Mouse (Mus musculus) yolk sac, embryonic 10.5 days (tissue): ENCODE measurements at regions not wholly inside any gene's neighbourhood (a gene's known extent, or its start where the extent isn't known, plus 50 kb on each side); places are given as distances from the start of the nearest gene placed in this dataset.
"Not testable (repeated sequence)": the region's sequence is repeated elsewhere in the genome, so short reads cannot be mapped to it uniquely, and the experiment has no call there.

Source experiments
- DNase-seq: peaks from one replicate; pipeline ENCODE4 v3.0.0-alpha.2; 2017; ENCODE audit warnings: low spot score

DNA sequence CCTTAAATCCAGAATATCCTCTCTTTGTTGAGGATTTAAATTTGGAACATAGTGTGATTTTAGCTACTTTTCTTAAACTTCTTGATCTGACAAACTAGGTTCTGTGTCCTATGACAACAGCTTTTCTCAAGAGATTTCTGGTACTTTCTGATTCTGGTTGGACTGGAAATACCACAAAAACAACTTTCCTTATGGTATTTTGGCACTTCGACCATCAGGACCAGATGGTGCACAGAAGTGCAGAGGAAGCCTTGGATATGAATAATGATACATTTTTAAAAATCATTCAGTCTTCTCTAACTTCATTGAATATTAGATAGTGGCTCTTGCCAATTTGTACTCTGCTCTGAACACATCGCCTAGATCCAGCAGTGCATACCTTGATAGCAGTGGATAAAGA, 303.8 kb upstream of the Flrt2 start:
- DNase-seq = no peak

DNA sequence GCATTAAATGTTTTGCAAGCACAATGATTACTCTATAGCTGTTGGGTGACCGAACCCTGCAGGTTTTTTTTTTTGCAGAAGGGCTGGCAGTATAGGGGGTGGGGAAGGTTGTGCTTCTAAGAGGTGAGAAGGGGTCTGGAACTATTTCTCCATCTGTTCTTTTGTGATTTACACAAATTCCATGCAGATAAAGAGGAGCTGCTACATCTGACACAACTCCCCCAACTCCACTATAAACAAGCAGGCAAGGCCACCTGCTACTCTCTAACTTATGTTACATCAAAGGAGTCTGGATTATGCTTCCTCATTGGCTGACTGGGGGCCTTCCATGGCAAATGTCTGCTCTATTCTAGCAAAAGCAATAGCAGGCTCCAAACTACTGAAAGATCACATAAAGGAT, 299.2 kb upstream of the Flrt2 start:
- no peak for DNase-seq

DNA sequence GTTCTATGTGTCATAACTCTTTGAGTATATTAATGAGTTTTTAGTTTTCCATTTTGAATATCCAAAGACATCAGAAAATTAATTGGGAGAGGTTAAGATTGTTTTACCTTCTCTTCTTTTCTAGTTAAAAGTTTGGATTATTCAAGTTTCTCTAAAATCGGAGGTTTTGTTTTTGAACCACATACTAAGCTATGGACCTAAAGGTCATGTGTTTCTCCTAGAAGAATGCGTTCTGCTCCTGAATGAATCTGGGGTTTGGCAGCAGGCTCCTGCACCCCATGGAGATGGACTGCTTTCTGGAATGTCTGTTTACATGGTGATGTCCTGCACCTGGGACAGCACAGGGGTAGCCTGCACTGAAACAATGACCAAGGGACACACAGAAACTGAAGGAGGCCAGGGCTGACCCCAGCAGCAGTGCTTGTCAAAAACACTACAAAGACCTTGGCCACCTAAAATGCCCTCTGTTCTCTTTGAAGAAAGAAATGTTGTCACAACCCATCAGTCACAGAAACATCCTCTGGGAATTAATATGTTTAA, 297.0 kb upstream of the Flrt2 start:
- no peak for DNase-seq

DNA sequence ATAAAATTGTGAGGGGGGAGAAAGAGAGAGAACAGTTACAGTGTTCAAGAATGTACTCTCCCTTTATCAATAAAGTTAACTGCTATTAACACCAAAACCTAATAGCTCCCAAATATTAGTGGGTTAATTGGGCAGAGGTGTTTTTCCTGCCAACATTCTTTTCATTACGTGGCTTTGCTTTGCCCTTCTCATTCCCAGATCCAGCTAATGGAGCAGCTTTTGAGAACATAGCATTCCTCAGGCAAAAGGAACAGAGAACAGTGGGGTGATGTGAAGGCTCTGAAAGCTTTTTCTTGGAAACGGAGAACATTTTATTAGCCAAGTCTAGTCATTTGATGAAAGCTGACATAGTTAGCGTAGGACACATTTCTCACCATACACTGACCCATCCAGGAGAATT, 271.2 kb upstream of the Flrt2 start:
- DNase-seq = no peak

DNA sequence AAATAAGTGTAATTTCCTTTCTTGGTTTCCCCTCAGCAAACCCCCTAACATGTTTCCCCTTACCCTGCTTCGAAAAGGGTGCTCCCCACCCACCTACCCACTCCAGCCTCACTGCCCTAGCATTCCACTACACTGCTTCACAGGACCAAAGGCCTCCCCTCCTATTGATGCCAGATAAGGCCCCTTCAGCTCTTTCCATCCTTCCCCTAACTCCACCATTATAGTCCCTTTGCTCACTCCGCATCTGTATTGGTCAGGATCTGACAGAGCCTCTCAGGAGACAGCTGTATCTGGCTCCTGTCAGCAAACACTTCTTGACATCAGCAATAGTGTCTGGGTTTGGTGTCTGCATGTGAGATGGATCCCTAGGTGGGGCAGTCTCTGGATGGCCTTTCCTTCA, 267.3 kb upstream of the Flrt2 start:
- DNase-seq = no peak

DNA sequence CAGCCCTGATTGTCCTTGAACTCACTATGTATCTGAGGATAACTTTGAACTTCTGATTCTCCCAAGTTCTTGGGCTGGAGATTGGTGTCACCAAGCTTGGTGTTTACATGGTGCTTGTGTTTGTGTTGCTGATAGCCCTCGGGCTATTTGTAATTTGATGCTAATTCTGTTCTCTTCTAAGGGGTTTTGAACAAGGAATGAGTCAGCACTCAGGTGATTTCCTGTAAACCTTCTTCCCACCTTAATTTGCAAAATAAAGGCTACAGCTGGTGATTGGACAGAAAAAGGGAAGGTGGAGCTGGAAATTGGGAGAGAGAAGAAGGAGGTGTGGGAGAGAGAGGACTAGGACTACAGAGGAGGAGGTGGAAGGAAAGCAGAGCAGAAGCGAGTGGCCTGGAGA, 254.8 kb upstream of the Flrt2 start:
- DNase-seq = no peak

DNA sequence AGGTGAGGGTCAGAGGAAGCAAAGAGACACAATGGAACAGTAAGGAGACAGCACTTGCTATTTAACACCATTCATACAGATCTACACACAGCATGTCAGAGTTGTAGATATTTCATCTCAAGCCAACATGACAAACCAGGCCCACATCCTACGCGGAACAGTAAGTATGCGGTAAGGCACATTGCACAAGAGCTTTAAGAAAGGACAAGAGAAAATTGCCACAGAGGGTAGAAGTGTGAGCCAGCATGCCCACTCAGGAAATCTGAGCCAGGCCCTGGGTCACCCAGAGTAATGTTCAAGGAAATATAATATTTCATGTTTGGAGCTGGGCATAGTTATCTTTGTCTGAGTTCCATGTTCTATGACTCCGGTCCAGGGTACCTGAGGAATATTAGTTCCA, 234.5 kb upstream of the Flrt2 start:
- DNase-seq = no peak

DNA sequence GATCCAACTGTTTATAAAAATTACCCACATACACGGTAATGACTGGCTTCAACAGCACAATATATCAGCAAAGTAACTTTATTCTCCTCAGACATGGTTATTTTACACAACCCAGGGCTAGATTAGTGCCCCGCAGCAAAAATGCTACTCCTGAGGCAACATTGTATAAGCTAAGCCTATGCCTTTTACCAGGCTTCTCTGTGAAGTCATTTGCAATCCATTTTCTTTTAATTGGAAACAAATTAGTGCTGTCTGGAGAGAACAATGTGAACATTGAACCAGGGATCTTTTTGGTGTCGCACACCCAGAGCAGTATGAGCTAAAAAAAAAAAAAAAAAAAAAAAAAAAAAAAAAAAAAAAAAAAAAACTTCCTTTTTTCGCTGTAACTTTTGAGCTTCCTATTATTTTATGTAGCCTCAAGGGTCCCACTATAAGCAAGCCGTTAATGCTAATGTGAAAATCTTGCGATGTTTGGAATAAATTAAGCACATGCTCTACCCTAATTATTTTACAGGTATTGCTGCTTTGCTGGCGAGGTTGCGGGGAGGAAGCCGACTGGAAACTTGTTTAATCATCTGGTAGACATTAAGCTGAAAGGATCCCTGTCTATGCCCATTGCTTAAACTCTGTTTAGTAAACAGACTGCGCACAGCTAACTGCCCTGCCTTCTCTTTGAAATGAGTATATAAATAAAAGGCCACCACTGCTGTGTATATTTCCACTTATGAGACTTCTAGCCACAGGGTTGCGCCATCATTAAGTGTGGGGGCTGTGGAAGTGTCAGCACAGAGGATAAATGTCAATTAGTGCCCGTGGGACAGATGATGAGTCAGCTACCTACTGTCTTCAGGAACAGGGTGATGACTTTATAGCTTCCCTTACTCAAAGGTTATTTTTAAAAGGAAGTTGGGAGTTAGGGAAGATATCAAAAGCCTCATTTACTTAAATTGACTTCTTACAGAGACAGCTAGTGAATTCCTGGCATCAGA, 225.2 kb upstream of the Flrt2 start:
- DNase-seq = no peak

DNA sequence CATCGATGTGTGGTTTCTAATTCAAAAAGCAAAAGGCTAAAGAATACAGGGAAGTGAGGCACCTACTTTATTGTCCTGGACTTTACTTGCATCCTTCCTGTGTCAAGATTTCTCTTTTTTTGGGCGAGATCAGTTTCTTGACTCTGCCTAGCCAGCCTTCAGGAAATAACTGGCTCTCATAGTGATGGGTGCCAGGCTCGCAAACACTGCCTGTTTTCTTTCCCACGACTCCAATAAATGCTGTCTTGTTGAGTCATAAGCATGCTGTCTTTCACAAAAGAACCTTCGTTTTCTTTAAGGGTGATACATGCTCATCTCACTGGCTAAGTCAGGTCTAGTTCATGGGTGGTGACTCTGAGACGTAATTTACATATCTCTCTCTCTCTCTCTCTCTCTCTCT, 222.1 kb upstream of the Flrt2 start:
- no peak for DNase-seq

DNA sequence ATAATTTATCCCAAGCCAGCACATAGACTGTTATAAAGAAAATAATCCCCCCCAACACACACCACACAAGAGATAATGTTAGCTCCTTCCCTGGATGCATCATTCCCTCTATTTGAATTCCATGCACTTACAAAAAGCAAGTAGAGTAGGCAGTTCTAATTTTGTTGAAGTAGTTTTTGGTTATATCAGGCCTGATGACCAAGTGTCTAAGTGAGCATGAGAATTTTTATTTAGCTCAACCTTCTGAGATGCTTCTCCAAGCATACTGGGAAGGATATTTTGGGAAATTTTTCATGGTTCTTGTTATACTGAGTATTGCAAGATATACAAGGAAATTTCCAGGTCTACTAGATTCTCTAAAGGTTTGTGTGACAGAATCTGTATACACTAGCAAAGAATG, 205.5 kb upstream of the Flrt2 start:
- DNase-seq = no peak

DNA sequence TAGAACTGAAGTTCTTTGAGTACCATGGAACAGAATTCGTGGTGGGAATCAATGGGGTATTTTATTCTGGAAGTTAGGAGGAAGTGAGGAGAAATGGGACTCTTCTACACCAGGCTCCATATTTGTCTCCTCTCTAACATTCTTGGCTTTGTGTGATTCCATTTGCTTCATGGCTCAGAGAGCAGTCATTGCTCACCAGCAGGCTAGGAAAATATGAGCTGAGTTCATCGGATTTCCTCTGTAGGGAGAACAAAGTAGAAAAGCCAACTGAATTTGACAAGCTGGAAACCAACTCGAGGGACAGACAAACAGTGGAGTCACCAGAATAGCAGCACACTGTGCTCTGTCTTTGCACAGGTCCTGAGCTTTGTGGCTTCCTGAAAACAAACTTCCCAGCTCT, 203.7 kb upstream of the Flrt2 start:
- DNase-seq = no peak

DNA sequence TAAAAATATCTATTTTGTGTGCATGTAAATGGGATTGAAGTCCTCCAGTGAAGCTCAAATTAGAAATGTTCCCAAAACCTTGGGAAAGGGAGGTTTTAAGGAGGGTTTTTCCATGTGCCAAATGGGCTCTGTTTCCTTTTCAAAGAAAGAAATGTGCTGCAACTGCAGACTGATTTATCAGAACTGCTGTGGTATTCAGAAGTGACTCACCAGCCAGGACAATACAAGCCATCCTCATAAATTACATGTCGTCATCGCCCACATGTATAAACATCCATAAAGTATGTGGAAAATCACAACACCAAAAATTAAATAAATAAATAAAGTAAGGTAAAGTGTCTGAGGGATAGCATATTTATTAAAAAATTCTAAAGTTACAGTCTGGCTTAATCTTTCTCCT, 202.7 kb upstream of the Flrt2 start:
- DNase-seq = no peak

DNA sequence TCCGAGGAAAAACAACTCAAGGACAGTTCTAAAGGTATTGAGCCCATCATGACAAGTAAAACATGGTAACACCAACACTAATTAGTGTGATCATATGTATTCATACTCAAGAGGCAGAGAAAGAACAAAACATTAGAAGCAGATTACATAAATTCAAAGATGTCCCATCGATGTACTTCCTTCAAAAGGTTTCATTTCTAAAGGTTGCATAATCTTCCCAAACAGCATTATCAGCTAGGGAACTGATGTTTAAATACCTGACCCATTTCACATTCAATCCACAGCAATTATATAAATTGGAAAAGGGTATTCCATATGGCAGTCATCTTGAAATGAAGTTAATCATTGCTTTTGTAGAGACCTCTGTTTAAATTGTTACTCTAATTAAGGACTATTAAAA, 202.2 kb upstream of the Flrt2 start:
- no peak for DNase-seq

DNA sequence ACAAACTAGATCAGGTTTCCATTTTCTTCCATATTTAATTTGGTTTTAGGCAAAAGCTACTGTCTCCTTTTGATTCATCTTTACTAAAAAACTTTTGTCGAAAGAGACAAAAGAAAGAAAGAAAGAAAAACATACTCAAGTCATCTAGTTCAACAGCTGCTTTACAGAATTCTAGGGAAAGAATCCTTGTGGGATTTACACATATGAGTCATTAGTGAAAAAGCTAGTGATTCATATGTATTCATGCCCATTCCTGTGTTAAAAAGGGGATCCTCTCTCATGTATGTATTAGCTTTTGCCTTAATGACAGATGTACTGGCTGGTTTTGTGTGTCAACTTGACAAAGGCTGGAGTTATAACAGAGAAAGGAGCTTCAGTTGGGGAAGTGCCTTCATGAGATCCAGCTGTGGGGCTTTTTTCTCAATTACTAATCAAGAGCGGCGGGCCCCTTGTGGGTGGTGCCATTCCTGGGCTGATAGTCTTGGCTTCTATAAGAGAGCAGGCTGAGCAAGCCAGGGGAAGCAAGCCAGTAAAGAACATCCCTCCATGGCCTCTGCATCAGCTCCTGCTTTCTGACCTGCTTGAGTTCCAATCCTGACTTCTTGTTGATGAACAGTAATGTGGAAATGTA, 200.1 kb upstream of the Flrt2 start:
- DNase-seq = not testable (repeated sequence)

DNA sequence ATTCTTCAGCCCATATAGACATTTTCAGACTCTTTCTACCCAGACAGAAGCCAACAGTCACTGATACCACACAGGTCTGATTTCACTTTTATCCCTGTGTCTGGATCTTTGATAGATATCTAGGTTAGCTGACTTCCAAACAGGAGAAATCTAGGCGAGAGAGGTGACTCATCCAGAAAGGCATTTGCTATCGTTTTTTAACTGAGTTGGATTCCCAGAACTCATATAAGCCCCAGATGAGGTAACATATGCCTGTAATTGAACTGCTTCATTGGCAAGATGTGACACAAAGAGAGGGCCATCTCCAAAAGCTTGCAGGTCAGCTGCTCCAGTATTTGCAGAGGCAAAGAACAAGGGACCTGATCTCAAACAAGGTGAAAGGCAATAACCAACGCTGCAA, 190.6 kb upstream of the Flrt2 start:
- no peak for DNase-seq

DNA sequence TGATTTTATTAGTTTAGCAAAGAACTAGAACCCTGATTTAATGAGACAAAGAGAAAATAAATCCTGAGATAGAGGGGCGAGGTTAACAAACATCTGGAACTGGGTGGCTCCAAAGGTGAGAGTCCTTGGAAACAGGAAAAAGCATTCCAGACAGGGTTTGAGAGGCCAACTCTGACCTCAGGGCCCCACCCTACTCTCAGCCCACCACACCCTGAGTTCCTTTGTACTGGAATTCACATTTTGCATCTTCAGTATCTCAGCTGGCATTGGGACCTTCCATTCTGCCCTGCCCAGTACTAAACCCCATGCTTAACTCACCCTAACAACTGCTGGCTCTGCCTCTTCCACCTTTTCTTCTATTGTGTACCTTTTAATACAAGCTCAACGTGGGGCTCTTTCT, 172.0 kb upstream of the Flrt2 start:
- DNase-seq = no peak

DNA sequence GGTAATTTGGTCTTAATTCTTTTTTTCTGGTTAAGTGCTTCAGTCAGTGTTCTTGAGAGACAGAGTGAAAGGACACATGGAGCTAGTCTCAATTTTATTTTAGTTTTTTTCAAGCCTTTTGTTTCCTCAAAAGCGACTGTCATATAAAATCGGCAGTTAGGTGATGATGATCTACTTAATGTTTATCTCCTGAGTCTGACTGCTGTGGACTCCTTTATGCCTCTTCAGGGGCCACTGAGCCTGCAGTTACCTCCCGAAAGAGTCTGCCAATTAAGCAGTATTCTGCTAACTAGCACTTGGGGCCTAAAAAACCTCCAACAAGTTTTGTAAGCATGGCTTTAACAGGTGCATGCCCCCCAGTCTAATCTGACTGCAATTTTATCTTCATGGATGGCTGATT, 170.0 kb upstream of the Flrt2 start:
- no peak for DNase-seq

DNA sequence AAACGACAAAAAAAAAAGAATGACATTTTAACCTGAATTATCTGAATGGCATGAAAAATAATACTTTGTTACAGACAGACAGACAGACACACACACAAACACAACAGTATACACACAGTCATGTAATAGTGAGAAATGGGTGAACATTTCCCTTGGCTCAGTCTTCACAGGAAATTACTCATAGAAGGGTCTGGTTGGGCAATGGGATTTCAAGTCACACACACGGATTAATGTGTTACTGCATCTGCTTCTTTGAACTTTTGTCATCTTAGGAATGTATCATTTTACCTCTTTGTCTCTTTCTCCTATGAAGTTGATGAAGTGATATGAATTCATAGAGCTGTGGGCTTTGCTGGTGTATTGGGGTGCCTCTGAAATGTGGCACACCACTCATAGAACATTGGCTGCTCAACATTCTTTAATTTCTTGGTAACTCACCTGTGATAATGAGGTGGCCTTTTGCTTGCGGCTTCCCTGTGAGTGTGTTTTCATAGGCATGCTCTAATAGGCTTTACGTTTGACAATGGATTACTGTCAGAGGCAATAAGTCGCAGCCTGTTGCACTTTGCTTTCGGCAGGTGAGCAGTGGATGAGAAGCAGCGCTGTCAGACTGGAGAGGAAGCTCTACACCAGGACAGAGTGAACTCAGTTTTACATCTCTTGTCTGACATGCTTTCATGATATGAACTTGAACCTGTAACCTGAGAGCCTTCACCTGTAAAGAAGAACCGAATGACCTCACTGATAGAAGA, 158.0 kb upstream of the Flrt2 start:
- DNase-seq = no peak

DNA sequence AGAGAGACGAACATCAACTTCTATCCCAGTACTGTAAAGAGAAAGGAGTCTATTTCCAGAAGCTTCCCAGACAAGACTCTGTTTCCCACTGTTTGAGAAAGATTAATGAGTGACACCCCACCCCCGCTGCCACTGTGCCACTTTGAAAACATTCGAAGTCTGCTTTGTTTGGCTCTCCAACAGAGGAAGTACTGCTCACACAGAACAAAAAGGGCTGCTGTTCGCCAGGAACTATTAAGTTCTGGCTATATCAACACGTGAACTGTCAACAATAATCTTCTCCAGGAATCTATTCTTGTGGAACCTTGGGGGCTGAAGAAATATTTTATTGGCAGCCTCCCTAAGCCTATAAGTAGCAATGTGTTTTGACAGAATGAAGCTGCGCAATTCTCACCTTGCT, 144.7 kb upstream of the Flrt2 start:
- DNase-seq = no peak

DNA sequence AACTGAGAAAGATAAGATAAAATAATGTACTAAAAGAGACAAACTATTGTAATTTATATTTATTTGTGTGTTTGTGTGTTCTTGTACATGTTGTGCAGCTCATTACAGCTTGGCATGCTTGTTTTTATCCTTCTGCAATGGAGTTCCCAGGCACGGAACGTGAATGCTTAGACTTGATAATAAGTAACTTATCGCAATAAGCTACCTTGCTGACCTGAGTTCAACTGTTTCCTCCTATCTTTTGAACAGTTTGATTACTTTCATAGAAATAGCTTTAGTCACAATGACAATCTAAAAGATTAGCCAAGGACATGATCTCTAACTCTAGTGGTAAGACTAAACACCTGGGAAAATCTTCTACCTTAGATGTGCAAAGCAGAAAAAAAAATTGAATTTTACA, 138.9 kb upstream of the Flrt2 start:
- no peak for DNase-seq

DNA sequence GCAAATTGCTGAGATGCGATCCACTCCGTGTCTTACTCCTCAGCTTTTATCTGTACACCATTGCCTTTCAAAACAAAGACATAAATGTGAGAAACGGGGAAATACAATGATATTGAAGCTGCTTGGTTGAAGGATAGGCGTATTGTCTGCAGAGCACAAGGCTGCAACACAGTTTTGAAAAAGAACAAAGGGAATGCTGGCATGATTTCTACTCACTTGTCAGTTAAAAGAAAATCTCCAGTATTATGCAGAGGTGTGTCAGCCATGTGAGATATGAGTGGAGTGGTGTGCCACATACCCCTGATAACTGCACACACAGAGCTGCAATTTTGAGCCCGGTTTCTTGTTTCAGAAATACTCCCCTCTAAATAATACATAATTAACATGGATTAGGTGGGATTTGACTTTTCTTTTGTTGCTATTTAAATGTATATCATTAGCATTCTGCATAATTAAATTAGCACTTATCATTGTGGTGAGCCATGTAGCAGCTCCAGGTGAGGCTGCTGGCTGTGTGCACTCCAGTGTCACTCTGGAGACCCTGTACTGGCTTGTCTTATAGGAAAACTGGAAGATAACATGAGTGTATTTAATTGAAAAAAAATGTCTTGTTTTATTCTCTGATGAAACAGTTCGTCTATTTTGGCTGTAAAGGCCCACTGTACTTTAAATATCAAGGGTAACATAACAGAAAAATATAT, 133.2 kb upstream of the Flrt2 start:
- no peak for DNase-seq

DNA sequence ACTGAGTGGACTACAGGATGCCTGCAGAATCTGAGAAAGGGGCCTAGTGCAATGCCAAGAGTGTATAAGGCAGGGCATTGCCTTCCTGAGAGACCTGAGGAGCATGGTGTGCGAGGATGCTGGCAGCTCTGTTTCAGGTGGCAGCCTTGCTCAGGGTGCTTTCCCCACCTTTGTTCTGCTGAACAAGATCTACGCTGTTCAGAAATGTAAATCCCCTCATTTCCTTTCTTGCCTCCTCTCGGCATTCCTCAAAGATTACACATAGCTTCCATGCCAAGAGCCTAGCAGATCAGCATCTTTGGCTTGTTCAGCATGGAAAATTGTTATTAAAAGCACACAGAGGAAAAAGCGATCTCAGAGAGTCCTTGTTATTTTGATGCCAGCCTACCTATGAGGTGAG, 128.6 kb upstream of the Flrt2 start:
- no peak for DNase-seq
